Mouse (Mus musculus) embryonic facial prominence, embryonic 15.5 days (tissue): ENCODE data around the gene Mcub. TPM values are rescaled to one million over a fixed set of nuclear protein-coding genes. Genes with fewer than 3 reads are reported as not detected.

ENCODE experiments used
- polyA plus RNA-seq: library from polyadenylated mRNA; unstranded; fragments of >200 nt; fragmentation: Nextera tagmentation; extraction: Ambion mirVana; gene quantifications from 2 replicates; pipeline ENCODE4 v1.2.1, GENCODE M21; 2015

Gene Mcub
- polyA plus RNA-seq, 1 experiment from 2014 or later, result 5.9 TPM

Other genes starting within 250 kb of the Mcub start
- 2.1 and 2.2 TPM in 2 replicates for gene Egf, start 214.9 kb downstream of the Mcub start, polyA plus RNA-seq
- gene Lrit3, start 166.2 kb downstream of the Mcub start, polyA plus RNA-seq, result not detected in 2 replicates
- gene Rrh, start 147.6 kb downstream of the Mcub start, polyA plus RNA-seq, result 0.48 and 0.54 TPM in 2 replicates
- gene Gar1, start 138.8 kb downstream of the Mcub start, polyA plus RNA-seq, result 73.6 and 81.9 TPM in 2 replicates
- gene Cfi, start 134.3 kb downstream of the Mcub start, polyA plus RNA-seq, result 0.35 and 0.48 TPM in 2 replicates
- 29.2 and 30.1 TPM in 2 replicates for gene Pla2g12a, start 91.6 kb downstream of the Mcub start, polyA plus RNA-seq
- 65.9 and 67.7 TPM in 2 replicates for gene Casp6, start 68.8 kb downstream of the Mcub start, polyA plus RNA-seq
- 30.8 and 36.3 TPM in 2 replicates for gene Sec24b, start 91.3 kb upstream of the Mcub start, polyA plus RNA-seq
- 16.5 and 18.6 TPM in 2 replicates for gene Col25a1, start 161.3 kb upstream of the Mcub start, polyA plus RNA-seq